Mouse (Mus musculus) liver, adult 2 months (tissue): ENCODE data around the gene Etv5.

Source experiments
- CTCF ChIP-seq: fragments of 200-500 bp; IDR thresholded peaks from 2 replicates; pipeline ENCODE4 v1.5.1; 2011; ENCODE audit warnings: low read depth, low read length, control low read depth
- POLR2A ChIP-seq: fragments of 200-500 bp; IDR thresholded peaks from 2 replicates; pipeline ENCODE4 v1.6.1; 2011; ENCODE audit warnings: low read length, control low read depth; ENCODE audit not compliant: insufficient read depth; ENCODE audit errors: extremely low read depth

DNA sequence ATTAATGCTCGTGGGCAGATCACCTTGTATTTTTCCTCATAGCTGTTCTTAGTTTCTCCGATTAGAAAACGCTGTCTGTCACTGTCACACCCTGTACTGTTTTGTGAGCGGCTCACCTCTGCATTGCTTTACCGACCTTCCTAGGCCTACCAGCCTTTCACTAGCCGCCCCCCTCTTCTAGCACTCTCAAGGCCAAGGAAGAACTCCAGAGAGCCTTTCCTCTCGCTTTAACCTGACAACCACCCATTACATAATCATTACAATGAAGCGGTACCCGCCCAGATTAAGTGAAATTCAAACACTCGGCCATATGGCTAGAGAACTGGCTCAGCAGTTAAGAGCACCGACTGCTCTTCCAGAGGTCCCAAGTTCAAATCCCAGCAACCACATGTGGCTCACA is 41.2 kb downstream of the Etv5 start:
- TF ChIP-seq CTCF (no peak), POLR2A (no peak)
